Mouse (Mus musculus): ENCODE results near the gene Dennd1b. TPM values are rescaled to one million over a fixed set of nuclear protein-coding genes. Genes with fewer than 3 reads are reported as not detected.

Gene Dennd1b
- total RNA-seq, 4 experiments from 2014 or later: 20.7 to 29.5 (median 22.2) TPM

DNA sequence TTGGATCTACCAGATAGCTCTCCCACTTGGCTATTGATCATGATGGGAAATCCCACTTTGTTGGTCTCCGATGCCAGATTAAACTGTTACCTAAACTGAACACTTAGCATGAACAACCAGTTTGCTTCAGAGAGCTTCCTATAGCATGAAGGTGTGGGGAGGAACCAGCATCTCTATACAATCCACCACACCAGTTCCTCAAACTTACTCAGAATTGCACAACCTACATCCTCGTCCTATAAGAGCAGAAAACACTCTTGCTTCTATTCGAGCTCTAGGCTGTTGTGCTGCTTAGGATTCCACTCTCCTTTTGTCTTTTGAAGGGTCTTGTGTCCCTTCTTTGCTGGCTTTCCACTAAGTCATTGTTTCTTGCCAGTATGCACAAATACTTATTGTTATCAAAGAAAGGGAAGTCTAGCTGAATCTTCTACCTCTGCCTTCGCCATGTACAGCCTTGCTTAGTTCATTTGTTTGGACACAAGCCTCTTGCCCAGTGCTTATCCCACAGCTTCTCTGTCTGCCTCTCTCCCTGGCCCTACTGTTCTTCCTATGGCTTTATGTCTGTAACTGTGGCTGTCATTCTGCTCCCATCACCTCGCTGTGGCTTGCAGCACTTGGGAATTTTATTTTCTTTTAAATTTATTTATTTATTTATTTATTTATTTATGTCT, 52.0 kb downstream of the Dennd1b start:
- DNase-seq (ENCODE audit: low spot score in 2 of 2): no peak

DNA sequence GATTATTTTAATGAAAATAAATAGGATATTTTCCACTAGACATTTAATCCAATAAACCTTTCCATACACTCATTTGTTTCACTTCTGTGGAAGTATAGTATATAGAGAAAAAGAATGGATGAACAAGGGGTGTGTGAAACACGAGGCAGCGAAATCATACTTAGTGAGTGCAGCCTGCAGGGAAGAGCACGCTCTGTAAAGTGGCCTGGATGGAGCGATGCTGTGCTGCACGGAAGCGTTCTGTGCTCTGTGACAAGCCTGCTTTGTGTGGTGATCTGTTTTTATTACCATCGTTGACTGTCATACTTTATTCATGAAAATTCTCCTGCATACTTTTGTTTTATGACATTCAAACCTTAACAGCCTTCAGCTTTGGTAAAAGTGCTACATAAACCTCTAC, 58.1 kb downstream of the Dennd1b start:
- DNase-seq (ENCODE audit: low spot score in 2 of 2): no peak

GRCm38 (mm10) chr1:139025882-139026645, 62.8 kb downstream of the Dennd1b start:
- no peak for DNase-seq (ENCODE audit: low spot score in 2 of 2)

DNA sequence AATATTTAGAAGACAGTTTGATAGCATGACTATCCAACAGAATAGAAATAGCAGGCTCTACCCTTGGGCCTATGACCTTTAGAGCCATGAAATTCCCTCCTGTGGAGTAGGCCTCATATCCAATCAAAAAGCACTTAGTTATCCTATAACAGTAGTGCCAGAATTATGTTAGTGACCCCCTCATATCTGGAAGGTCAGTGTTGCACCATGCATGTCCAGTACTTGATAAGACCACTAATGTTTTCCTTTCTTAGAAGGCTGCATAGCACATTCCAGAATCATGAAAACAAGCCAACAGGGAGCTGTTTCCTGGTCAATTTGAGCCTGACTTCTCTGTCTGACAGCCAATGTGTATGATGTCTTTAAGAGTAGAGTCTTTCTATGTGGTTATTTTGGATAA, 66.3 kb downstream of the Dennd1b start:
- DNase-seq (ENCODE audit: low spot score in 2 of 2): no peak

- DNase-seq (ENCODE audit: low spot score in 2 of 2): no peak
Measured at GRCm38 (mm10) chr1:139032411-139032810, 69.2 kb downstream of the Dennd1b start.

- DNase-seq (ENCODE audit: low spot score in 2 of 2): no peak
Measured at GRCm38 (mm10) chr1:139035141-139035540, 71.9 kb downstream of the Dennd1b start.

DNA sequence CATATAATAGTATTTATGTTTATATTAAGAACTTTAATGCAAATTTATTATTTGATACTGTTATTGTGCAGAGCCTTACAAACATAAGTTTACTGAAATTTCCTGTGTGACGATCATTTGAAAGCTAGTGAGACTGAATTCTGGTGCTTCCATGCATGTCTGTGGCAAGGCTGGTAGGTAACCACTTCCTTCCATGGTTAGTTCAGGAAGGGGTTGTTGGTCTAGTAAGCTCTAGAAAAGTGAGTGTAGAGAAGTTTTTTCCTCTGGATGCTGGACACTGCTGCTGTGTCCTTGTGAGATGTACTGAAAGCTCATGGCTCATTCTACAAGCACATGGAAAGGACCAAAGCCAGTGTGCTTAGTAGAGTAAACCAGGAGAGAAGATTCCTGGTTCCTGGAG, 73.1 kb downstream of the Dennd1b start:
- DNase-seq (ENCODE audit: low spot score in 2 of 2): no peak

DNA sequence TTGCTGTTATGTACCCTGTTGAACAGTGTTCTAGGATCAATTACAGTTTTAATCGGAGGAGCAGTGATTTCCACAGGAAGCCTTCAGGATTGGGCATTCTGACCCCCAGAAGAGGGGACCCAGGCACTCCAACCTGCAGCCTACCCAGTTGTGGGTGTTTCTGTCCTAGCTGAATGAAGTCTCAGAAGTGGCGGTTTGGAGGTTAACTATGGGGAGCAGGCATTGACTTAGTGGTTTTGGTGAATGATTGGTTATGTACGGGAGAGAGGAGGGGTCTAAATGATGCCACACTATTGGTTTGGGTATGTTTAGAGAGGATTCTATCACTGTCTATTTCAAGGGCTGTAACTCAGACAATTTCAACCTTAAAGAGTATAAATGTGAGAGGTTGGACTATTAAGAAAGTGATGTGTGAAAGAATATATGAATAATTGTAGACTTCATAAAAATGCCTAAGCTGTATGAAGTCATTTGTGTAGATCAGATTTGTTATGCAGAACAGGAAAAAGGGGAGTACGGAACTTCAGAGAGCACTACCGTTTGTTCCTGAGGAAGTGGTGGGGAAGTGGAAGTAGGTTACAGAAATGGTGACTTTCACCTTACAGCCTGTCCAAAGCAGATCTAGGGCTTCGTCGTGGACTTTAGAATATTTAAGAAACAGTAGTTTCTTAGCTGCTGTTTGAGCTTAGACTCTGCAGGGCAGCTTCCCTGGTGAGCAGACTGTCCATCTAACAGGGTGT, 73.7 kb downstream of the Dennd1b start:
- no peak for DNase-seq (ENCODE audit: low spot score in 2 of 2)

GRCm38 (mm10) chr1:139038074-139038473, 74.8 kb downstream of the Dennd1b start:
- no peak for DNase-seq (ENCODE audit: low spot score in 2 of 2)

- no peak for DNase-seq (ENCODE audit: low spot score in 2 of 2)
Measured at GRCm38 (mm10) chr1:139038620-139039019, 75.4 kb downstream of the Dennd1b start.

DNA sequence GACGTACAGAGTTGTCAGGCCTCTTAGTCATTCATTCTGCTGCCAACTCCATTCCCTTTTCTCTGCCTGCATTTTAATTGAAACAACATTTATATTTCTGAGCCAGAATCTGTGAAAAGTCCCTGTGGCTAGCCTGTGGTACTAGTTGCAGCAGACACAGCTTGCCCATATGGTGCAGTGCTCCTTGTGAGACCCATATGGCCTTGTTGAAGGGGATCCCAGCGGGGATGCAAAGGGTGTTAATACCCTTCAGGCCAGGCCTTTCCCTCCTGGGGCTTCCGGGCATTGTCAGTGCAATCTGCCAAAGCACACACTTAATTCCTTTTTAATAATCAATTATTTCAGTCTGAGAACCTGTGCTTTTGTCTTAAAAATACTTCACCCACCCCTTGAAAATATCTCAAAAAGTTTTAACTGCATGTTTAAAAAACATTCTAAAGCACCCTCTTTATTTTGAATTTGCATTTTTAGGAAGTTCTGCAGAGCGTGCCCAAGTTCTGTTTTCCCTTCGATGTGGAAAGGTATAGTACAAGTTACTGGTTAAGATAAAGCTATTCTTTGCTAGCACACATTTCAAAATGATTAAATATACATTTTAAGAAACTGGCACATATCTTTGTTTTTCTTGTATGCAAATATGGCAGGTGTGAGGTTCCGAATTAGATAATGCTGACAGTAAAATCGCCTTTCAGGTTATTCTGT, 76.4 kb downstream of the Dennd1b start:
- no peak for DNase-seq (ENCODE audit: low spot score in 2 of 2)

GRCm38 (mm10) chr1:139049075-139049474, 85.8 kb downstream of the Dennd1b start:
- DNase-seq (ENCODE audit: low spot score in 2 of 2): no peak

DNA sequence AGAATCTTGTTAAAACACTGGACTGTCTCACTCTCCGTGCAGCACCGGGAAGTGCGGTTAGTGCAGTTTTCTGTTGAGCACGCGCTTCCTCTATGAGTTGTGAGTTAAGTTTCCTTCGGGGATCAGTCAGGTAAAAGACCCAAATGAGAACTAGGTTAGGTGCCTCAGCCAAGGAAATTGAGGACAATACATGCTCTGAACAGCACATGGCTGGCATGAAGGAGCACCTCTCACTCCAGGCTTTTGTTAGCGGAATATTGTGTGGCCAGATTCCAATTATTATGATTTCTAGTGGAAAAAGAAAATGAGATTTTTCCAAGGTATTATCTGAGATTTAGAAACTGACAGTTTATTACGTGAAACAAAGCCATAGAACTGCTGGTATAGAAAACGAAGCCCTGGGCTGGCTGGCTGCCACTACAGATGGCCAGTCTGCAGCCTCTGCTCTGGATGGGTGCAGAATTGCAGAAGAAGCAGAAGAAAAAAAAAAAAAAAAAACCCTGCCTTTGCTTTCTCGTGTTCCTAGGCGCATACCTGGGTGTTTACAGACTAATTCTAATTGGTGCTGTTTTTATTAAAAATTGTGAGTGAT, 86.7 kb downstream of the Dennd1b start:
- DNase-seq (ENCODE audit: low spot score in 2 of 2): no peak

DNA sequence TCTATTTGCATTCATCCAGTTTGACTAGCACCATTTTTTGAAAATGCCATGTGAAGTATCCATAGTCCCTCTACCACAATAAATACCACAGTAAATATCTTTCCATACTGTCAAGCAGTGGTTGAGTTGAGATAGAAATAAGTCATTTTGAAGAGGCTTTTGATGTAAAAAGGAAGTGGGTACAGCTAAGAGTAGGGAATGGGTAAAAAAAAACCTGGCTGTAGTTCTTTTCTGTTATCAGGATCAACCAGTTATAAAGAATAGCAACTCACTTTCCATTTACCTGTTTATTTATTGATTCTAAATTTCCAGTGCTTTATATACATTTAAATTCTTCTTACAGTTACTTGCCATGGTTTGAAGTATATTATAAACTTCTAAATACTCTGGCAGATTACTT, 89.8 kb downstream of the Dennd1b start:
- DNase-seq (ENCODE audit: low spot score in 2 of 2): no peak

- no peak for DNase-seq (ENCODE audit: low spot score in 2 of 2)
Measured at GRCm38 (mm10) chr1:139060301-139060700, 97.1 kb downstream of the Dennd1b start.

- no peak for DNase-seq (ENCODE audit: low spot score in 2 of 2)
Measured at GRCm38 (mm10) chr1:139064711-139065110, 101.5 kb downstream of the Dennd1b start.

DNA sequence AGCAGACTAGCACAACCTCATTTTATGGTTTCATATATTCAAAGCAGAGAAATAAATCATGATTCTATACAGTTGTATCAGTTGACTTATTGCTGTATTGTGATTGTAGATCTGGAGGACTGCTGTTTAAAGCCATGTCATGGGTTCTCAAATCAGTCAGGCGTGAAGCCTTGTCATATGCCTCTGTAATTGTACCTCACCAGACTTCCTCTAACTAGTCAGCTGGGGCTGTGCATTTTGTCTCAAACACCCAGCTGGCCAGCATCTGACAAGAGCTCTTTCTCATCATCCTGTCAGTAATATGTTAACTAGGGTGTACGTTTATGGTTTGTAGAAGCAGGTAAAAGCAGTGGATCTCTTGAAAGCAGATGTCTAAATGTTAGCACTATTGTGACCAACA, 104.0 kb downstream of the Dennd1b start:
- no peak for DNase-seq (ENCODE audit: low spot score in 2 of 2)

GRCm38 (mm10) chr1:139071015-139071414, 107.8 kb downstream of the Dennd1b start:
- no peak for DNase-seq (ENCODE audit: low spot score in 2 of 2)

GRCm38 (mm10) chr1:139075671-139076070, 112.4 kb downstream of the Dennd1b start:
- DNase-seq (ENCODE audit: low spot score in 2 of 2): no peak

- no peak for DNase-seq (ENCODE audit: low spot score in 2 of 2)
Measured at GRCm38 (mm10) chr1:139077989-139078388, 114.8 kb downstream of the Dennd1b start.

- no peak for DNase-seq (ENCODE audit: low spot score in 2 of 2)
Measured at GRCm38 (mm10) chr1:139079000-139079399, 115.8 kb downstream of the Dennd1b start.

Data from gastrocnemius, adult 8-10 months (tissue).